Mouse (Mus musculus) embryonic facial prominence, embryonic 14.5 days (tissue): ENCODE measurements around the gene Nrxn3. TPM values are rescaled to one million over a fixed set of nuclear protein-coding genes. Genes with fewer than 3 reads are reported as not detected.

Source experiments
- ATAC-seq: fragments of 200-750 bp; cut with Nextera tagmentation; 2 replicates; pipeline ENCODE4 v1.8.0; 2017; ENCODE audit warnings: low read depth, moderate number of reproducible peaks, moderate TSS enrichment
- DNase-seq: peaks from one replicate; pipeline ENCODE4 v3.0.0-alpha.2; 2015; ENCODE audit warnings: low spot score
- H3K27ac ChIP-seq: fragments of 300-500 bp; sonication (generic); replicated peaks from 2 replicates; pipeline ENCODE4 v1.5.1; 2014; ENCODE audit warnings: low read depth, mild to moderate bottlenecking, low read length, moderate library complexity
- H3K27me3 ChIP-seq: fragments of 300-500 bp; sonication (generic); replicated peaks from 2 replicates; pipeline ENCODE4 v1.6.1; 2014; ENCODE audit warnings: low read length; ENCODE audit not compliant: control insufficient read depth, insufficient read depth
- H3K36me3 ChIP-seq: fragments of 300-500 bp; sonication (generic); 2 replicates; pipeline ENCODE4 v1.6.1; 2014; ENCODE audit warnings: low read length, mixed read lengths; ENCODE audit not compliant: control insufficient read depth, insufficient read depth
- H3K4me1 ChIP-seq: fragments of 300-500 bp; sonication (generic); 2 replicates; pipeline ENCODE4 v1.6.1; 2014; ENCODE audit warnings: antibody characterized with exemption, low read length; ENCODE audit not compliant: control insufficient read depth, insufficient read depth
- H3K4me2 ChIP-seq: fragments of 300-500 bp; sonication (generic); 2 replicates; pipeline ENCODE4 v1.6.1; 2014; ENCODE audit warnings: low read depth, mild to moderate bottlenecking, low read length, moderate library complexity, mixed read lengths
- H3K4me3 ChIP-seq: fragments of 300-500 bp; sonication (generic); 2 replicates; pipeline ENCODE4 v1.5.1; 2014; ENCODE audit warnings: low read depth, mild to moderate bottlenecking, low read length
- H3K9ac ChIP-seq: fragments of 300-500 bp; sonication (generic); 2 replicates; pipeline ENCODE4 v1.6.1; 2014; ENCODE audit warnings: low read depth, mild to moderate bottlenecking, low read length, moderate library complexity, mixed read lengths
- H3K9me3 ChIP-seq: fragments of 300-500 bp; sonication (generic); 2 replicates; pipeline ENCODE4 v1.6.1; 2016; ENCODE audit warnings: low read length; ENCODE audit not compliant: control insufficient read depth
- WGBS: fragments of 180-500 bp; shearing (Covaris S2); extraction: QIAGEN DNeasy Blood & Tissue Kit; methylation state at CpG from one replicate; pipeline ENCODE4 v1.1.7; 2014; 5-methylcytosine and 5-hydroxymethylcytosine counted together
- microRNA-seq: library from miRNA; unstranded; fragments of <30 nt; microRNA quantifications from one replicate; pipeline ENCODE4, GENCODE M21; 2016; ENCODE audit warnings: borderline number of aligned reads
- polyA plus RNA-seq: library from polyadenylated mRNA; unstranded; fragments of >200 nt; fragmentation: Nextera tagmentation; extraction: Ambion mirVana; gene quantifications from 2 replicates; pipeline ENCODE4 v1.2.1, GENCODE M21; 2014

Gene Nrxn3
- polyA plus RNA-seq, 1 experiment from 2014 or later, result 2.6 TPM

DNA sequence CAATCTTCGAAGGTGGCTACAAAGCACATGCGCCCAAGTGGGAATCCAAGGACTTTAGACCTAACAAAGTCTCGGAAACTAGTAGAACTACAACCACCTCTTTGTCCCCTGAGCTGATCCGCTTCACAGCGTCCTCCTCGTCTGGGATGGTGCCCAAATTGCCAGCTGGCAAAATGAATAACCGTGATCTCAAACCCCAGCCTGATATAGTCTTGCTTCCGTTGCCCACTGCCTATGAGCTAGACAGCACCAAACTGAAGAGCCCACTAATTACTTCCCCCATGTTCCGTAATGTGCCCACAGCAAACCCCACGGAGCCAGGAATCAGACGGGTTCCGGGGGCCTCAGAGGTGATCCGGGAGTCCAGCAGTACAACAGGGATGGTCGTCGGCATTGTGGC is 1609.1 kb downstream of the Nrxn3 start:
- H3K27ac ChIP-seq, result no peak overlapping the region
- no peaks in the 10 kb centered on the region for H3K9me3 ChIP-seq
- H3K27me3 ChIP-seq, result no peaks in the 10 kb centered on the region
- DNase-seq (no peak), ATAC-seq (no peak)
- no peaks in the 10 kb centered on the region; the same call in 1 of the 2 replicates for H3K4me1 ChIP-seq
- no peak overlapping the region for H3K4me3 ChIP-seq
- 92% methylated on average over 15 of the region's 15 CpGs for WGBS
- no peak overlapping the region for H3K9ac ChIP-seq
- H3K4me2 ChIP-seq, result no peak overlapping the region
- H3K36me3 ChIP-seq, result no peaks in the 10 kb centered on the region

DNA sequence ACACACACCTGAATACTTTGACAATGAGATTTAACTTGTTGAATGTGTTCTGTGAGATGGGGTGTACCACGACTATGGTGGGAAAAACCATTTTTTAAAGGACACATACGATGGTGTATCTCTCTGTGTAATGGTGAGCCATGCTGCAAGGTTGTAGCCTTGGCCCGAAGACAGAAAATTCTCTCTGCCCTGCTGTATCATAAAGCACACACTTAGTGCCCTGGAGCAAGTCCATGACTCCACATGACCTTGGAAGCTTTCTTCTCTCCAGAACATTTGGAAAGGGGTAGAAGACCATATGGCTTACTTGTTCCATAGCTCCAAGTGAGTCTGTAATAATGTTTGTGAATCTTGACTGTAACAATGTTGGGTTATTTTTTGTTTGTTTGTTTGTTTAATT is 1609.8 kb downstream of the Nrxn3 start:
- no peak for DNase-seq
- Histone ChIP-seq H3K27ac (no peak overlapping the region), H3K9ac (no peak overlapping the region), H3K4me1 (no peaks in the 10 kb centered on the region; the same call in 1 of the 2 replicates), H3K9me3 (no peaks in the 10 kb centered on the region), H3K4me2 (no peak overlapping the region), H3K27me3 (no peaks in the 10 kb centered on the region), H3K36me3 (no peaks in the 10 kb centered on the region), H3K4me3 (no peak overlapping the region)
- no peak for ATAC-seq
- WGBS, result 78% methylated on average over 3 of the region's 3 CpGs

DNA sequence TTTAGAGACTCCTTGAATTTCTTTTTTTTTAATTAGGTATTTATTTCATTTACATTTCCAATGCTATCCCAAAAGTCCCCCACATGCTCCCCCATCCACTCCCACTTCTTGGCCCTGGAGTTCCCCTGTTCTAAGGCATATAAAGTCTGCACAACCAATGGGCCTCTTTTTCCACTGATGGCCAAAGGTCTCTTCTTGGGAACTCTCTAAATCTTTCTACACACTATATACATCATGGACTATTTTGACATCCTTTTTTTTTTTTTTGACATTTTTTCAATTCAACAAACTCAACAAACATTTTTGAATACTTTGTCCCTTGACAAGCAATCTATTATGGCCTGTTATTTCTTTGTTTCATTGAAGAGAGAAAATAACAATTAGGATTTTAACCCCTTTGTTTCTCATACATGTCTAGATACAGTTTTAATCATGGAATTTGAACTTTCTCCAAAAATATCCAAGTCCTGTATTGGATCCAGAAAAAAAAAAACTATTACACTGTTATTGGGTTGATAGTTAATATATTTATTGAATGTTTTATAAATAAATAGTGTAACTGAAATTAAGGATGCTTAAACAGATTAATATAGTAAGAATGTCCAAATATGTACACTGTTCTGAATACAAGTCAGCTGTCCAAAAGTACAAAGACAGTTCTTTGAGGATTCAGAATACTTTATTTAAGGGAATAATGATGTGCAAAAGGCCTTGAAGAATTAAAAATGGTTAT is 1615.0 kb downstream of the Nrxn3 start:
- no peak for ATAC-seq
- no peaks in the 10 kb centered on the region for H3K36me3 ChIP-seq
- H3K27ac ChIP-seq, result no peak overlapping the region

DNA sequence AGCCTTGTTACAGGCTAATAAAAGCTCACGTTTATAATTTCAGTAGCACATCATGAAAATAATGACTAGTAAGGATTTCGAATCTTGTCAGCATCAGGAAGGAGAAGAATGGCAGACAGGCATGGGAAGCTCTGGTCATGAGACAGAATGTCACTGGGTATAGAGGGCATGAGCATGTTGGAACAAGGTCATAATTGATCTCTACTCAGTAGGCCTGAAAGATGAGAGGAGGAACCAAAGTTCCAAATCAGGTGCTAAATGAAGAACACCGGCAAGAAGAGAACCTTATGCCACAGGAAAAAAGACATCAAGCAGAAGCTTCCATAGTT is 1615.5 kb downstream of the Nrxn3 start:
- ATAC-seq (no peak), DNase-seq (no peak)
- H3K9me3 ChIP-seq, result no peaks in the 10 kb centered on the region
- H3K36me3 ChIP-seq, result no peaks in the 10 kb centered on the region
- no peak overlapping the region for H3K27ac ChIP-seq
- no peaks in the 10 kb centered on the region for H3K4me1 ChIP-seq
- no peak overlapping the region for H3K4me3 ChIP-seq
- H3K4me2 ChIP-seq, result no peak overlapping the region
- WGBS, result 90% methylated on average over 3 of the region's 3 CpGs
- H3K27me3 ChIP-seq, result no peaks in the 10 kb centered on the region
- no peak overlapping the region for H3K9ac ChIP-seq

More for the DNA sequence above, 1615.0 kb downstream of the Nrxn3 start:
- Histone ChIP-seq H3K4me1 (no peaks in the 10 kb centered on the region; the same call in 1 of the 2 replicates), H3K4me2 (no peak overlapping the region), H3K27me3 (no peaks in the 10 kb centered on the region), H3K9ac (no peak overlapping the region), H3K4me3 (no peak overlapping the region), H3K9me3 (no peaks in the 10 kb centered on the region)
- no peak for DNase-seq

Small RNA genes lying within 50 kb of the gene (microRNA-seq; reads per million reads assigned to microRNA genes)
- gene Gm23989, result not detected
- not detected for gene Gm27313
